Mouse (Mus musculus) pancreas, adult 10 weeks (tissue): ENCODE data around the gene Zfp119b. TPM values are rescaled to one million over a fixed set of nuclear protein-coding genes. Genes with fewer than 3 reads are reported as not detected.

ENCODE experiments used
- polyA plus RNA-seq: library from polyadenylated mRNA; stranded (reverse); fragments of 350-450 nt; fragmentation: Illumina TruSeq; extraction: RNeasy Lipid Tissue Mini Kit (QIAGEN cat#74804); gene quantifications from one replicate; pipeline ENCODE4 v1.2.3, GENCODE M21; 2015; ENCODE audit warnings: low read depth, low replicate concordance; ENCODE audit not compliant: insufficient read depth

Zfp119b gene
- 1.7 TPM for polyA plus RNA-seq

DNA sequence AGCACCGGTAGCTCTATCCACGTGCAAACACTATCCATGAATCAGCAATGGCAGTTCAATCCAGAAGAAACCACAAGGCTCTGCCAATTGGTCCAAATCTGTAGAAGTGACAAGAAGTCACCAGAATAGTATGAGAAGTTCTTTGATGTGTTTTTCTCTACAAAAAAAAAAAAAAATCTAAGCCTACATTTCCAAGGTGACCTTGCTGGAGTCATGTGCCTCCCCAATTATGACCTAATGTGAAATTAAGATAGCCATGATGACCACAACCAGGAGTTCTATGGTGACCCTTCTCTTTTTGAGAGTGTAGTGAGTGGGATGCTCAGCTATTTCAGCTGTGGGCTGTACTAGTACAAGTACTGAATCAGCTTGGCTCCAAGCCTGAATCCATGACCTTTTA is at the start of gene Zfp119b:
Zfp119b (minus strand) TSS at position 101 of the 400 bp plus-strand sequence.

GRCm38 (mm10) chr17:55986030-55986961 is 37.0 kb upstream of the Zfp119b start, which contains the start of gene Fsd1:
Gene Fsd1, plus strand, starts transcription at chr17:55986509.

GRCm38 (mm10) chr17:55969966-55970891 is 20.9 kb upstream of the Zfp119b start, which contains the start of gene Shd:
Gene Shd, plus strand, starts transcription at chr17:55970467.

GRCm38 (mm10) chr17:55958918-55959728 is 9.8 kb upstream of the Zfp119b start, which contains the start of gene Yju2:
Gene Yju2, plus strand, starts transcription at chr17:55959099.

GRCm38 (mm10) chr17:55952447-55953027 is 3.2 kb upstream of the Zfp119b start, which contains the start of gene Ebi3:
Gene Ebi3, plus strand, starts transcription at chr17:55952640.

Other genes with a start within 250 kb of the Zfp119b start
- 3.8 TPM for gene Pot1b, start 236.9 kb downstream of the Zfp119b start, polyA plus RNA-seq
- 0.54 TPM for gene Adgre4, start 199.5 kb downstream of the Zfp119b start, polyA plus RNA-seq
- gene Zfp119a, start 70.6 kb downstream of the Zfp119b start, polyA plus RNA-seq: 2.2 TPM
- 2.6 TPM for gene Zfp959, start 57.4 kb downstream of the Zfp119b start, polyA plus RNA-seq
- 1.3 TPM for gene Ebi3, start 3.1 kb upstream of the Zfp119b start, polyA plus RNA-seq
- 2.3 TPM for gene Yju2, start 9.6 kb upstream of the Zfp119b start, polyA plus RNA-seq
- not detected for gene Shd, start 21.0 kb upstream of the Zfp119b start, polyA plus RNA-seq
- gene Fsd1, start 37.0 kb upstream of the Zfp119b start, polyA plus RNA-seq: not detected
- 20.6 TPM for gene Stap2, start 56.1 kb upstream of the Zfp119b start, polyA plus RNA-seq
- 24.6 TPM for gene Mpnd, start 56.2 kb upstream of the Zfp119b start, polyA plus RNA-seq
- gene Sh3gl1, start 87.1 kb upstream of the Zfp119b start, polyA plus RNA-seq: 16.3 TPM
- 0.18 TPM for gene Chaf1a, start 90.9 kb upstream of the Zfp119b start, polyA plus RNA-seq
- 13.3 TPM for gene Ubxn6, start 125.5 kb upstream of the Zfp119b start, polyA plus RNA-seq
- 60.5 TPM for gene Hdgfl2, start 130.1 kb upstream of the Zfp119b start, polyA plus RNA-seq
- gene Plin4, start 160.3 kb upstream of the Zfp119b start, polyA plus RNA-seq: 5.1 TPM
- gene Plin5, start 168.1 kb upstream of the Zfp119b start, polyA plus RNA-seq: not detected
- gene Lrg1, start 172.5 kb upstream of the Zfp119b start, polyA plus RNA-seq: 8.8 TPM
- 3.3 TPM for gene Sema6b, start 190.8 kb upstream of the Zfp119b start, polyA plus RNA-seq
- gene Tnfaip8l1, start 213.0 kb upstream of the Zfp119b start, polyA plus RNA-seq: 0.44 TPM
- 25.8 TPM for gene Mydgf, start 234.4 kb upstream of the Zfp119b start, polyA plus RNA-seq